Mouse (Mus musculus): ENCODE measurements around the gene Gm13275.
"Not testable (repeated sequence)": the region's sequence is repeated elsewhere in the genome, so short reads cannot be mapped to it uniquely, and the experiment has no call there.

The Gm13275 gene

GRCm38 (mm10) chr4:88793936-88794675 is at the start of gene Gm13275:
TSS of gene Gm13275 (plus strand) at chr4:88794487.
- DNase-seq (ENCODE audit: low spot score in 2 of 2), result peak; percentile 68 to 78

- DNase-seq (ENCODE audit: low spot score in 2 of 2), result no peak
Observed at GRCm38 (mm10) chr4:88749926-88750325, 44.4 kb upstream of the Gm13275 start.

GRCm38 (mm10) chr4:88754818-88755340 is 39.4 kb upstream of the Gm13275 start, which contains the start of gene Gm13271:
TSS of gene Gm13271 (plus strand) at chr4:88754868.
- DNase-seq (ENCODE audit: low spot score in 2 of 2), result peak; percentile 71 to 75

GRCm38 (mm10) chr4:88756581-88757513 is 37.4 kb upstream of the Gm13275 start:
- peak in 1 of 2 experiments; percentile 9 for DNase-seq (ENCODE audit: low spot score in 2 of 2)

GRCm38 (mm10) chr4:88757628-88758031 is 36.7 kb upstream of the Gm13275 start:
- peak; percentile 96 for DNase-seq (ENCODE audit: low spot score in 2 of 2)

GRCm38 (mm10) chr4:88758751-88759150 is 35.5 kb upstream of the Gm13275 start:
- peak in 1 of 2 experiments; percentile 19 for DNase-seq (ENCODE audit: low spot score in 2 of 2)

GRCm38 (mm10) chr4:88759610-88760268 is 34.5 kb upstream of the Gm13275 start, which contains the start of gene Gm13283:
TSS of gene Gm13283 (plus strand) at chr4:88760119.
- peak in 1 of 2 experiments; percentile 35 for DNase-seq (ENCODE audit: low spot score in 2 of 2)

GRCm38 (mm10) chr4:88760431-88760830 is 33.9 kb upstream of the Gm13275 start:
- peak; percentile 31 to 43 for DNase-seq (ENCODE audit: low spot score in 2 of 2)

GRCm38 (mm10) chr4:88761776-88762175 is 32.5 kb upstream of the Gm13275 start:
- DNase-seq (ENCODE audit: low spot score in 2 of 2), result peak; percentile 59 to 61

- not testable (repeated sequence) for DNase-seq (ENCODE audit: low spot score in 2 of 2)
Observed at GRCm38 (mm10) chr4:88762341-88762740, 31.9 kb upstream of the Gm13275 start.

- DNase-seq (ENCODE audit: low spot score in 2 of 2), result peak; percentile 22 to 25
Observed at GRCm38 (mm10) chr4:88763384-88764018, 30.8 kb upstream of the Gm13275 start.

- DNase-seq (ENCODE audit: low spot score in 2 of 2), result not testable (repeated sequence)
Observed at GRCm38 (mm10) chr4:88773534-88773933, 20.8 kb upstream of the Gm13275 start, which contains the start of gene Gm13290. TSS of gene Gm13290 (plus strand) at chr4:88773834.

- DNase-seq (ENCODE audit: low spot score in 2 of 2), result not testable (repeated sequence)
Observed at GRCm38 (mm10) chr4:88776622-88777021, 17.7 kb upstream of the Gm13275 start, which contains the start of gene Gm13289. TSS of gene Gm13289 (plus strand) at chr4:88776922.

GRCm38 (mm10) chr4:88779550-88779949 is 14.7 kb upstream of the Gm13275 start, which contains the start of gene Gm13272:
TSS of gene Gm13272 (plus strand) at chr4:88779850.
- not testable (repeated sequence) for DNase-seq (ENCODE audit: low spot score in 2 of 2)

GRCm38 (mm10) chr4:88780320-88780719 is 14.0 kb upstream of the Gm13275 start:
- DNase-seq (ENCODE audit: low spot score in 2 of 2), result not testable (repeated sequence)

GRCm38 (mm10) chr4:88781831-88782230 is 12.5 kb upstream of the Gm13275 start, which contains the start of gene Ifnz:
TSS of gene Ifnz (plus strand) at chr4:88782131.
- DNase-seq (ENCODE audit: low spot score in 2 of 2), result not testable (repeated sequence)

- DNase-seq (ENCODE audit: low spot score in 2 of 2), result not testable (repeated sequence)
Observed at GRCm38 (mm10) chr4:88782335-88782734, 12.0 kb upstream of the Gm13275 start.

GRCm38 (mm10) chr4:88785409-88785808 is 8.9 kb upstream of the Gm13275 start, which contains the start of gene Gm13276:
TSS of gene Gm13276 (plus strand) at chr4:88785709.
- not testable (repeated sequence) for DNase-seq (ENCODE audit: low spot score in 2 of 2)

GRCm38 (mm10) chr4:88788402-88788801 is 5.9 kb upstream of the Gm13275 start, which contains the start of gene Gm13277:
TSS of gene Gm13277 (plus strand) at chr4:88788632.
- DNase-seq (ENCODE audit: low spot score in 2 of 2), result peak; percentile 41 to 76

- not testable (repeated sequence) for DNase-seq (ENCODE audit: low spot score in 2 of 2)
Observed at GRCm38 (mm10) chr4:88791250-88791649, 3.0 kb upstream of the Gm13275 start, which contains the start of gene Gm13278. TSS of gene Gm13278 (plus strand) at chr4:88791550.

Data from frontal cortex, postnatal 36 days (tissue).